Mouse (Mus musculus) midbrain, embryonic 16.5 days (tissue): ENCODE measurements around the gene March8. TPM values are rescaled to one million over a fixed set of nuclear protein-coding genes. Genes with fewer than 3 reads are reported as not detected.
"Not testable (repeated sequence)": the region's sequence is repeated elsewhere in the genome, so short reads cannot be mapped to it uniquely, and the experiment has no call there.

ENCODE experiments used
- ATAC-seq: fragments of 200-750 bp; cut with Nextera tagmentation; 2 replicates; pipeline ENCODE4 v1.8.0; 2017; ENCODE audit warnings: moderate TSS enrichment
- H3K27ac ChIP-seq: fragments of 300-500 bp; sonication (generic); 2 replicates; pipeline ENCODE4 v1.5.1; 2014; ENCODE audit warnings: mild to moderate bottlenecking, low read length, mixed read lengths
- H3K27me3 ChIP-seq: fragments of 300-500 bp; sonication (generic); 2 replicates; pipeline ENCODE4 v1.6.1; 2014; ENCODE audit warnings: low read depth, low read length, mixed read lengths; ENCODE audit not compliant: control insufficient read depth, insufficient read depth
- H3K36me3 ChIP-seq: fragments of 300-500 bp; sonication (generic); 2 replicates; pipeline ENCODE4 v1.6.1; 2014; ENCODE audit warnings: mild to moderate bottlenecking, low read length, moderate library complexity, mixed read lengths; ENCODE audit not compliant: control insufficient read depth, insufficient read depth
- H3K4me1 ChIP-seq: fragments of 300-500 bp; sonication (generic); 2 replicates; pipeline ENCODE4 v1.6.1; 2014; ENCODE audit warnings: mild to moderate bottlenecking, low read length, mixed read lengths; ENCODE audit not compliant: control insufficient read depth, insufficient read depth
- H3K4me2 ChIP-seq: fragments of 300-500 bp; sonication (generic); 2 replicates; pipeline ENCODE4 v1.6.1; 2014; ENCODE audit warnings: mild to moderate bottlenecking, low read length, mixed read lengths
- H3K4me3 ChIP-seq: fragments of 300-500 bp; sonication (generic); 2 replicates; pipeline ENCODE4 v1.5.1; 2014; ENCODE audit warnings: low read depth, mild to moderate bottlenecking, low read length, moderate library complexity, mixed read lengths
- H3K9ac ChIP-seq: fragments of 300-500 bp; sonication (generic); 2 replicates; pipeline ENCODE4 v1.6.1; 2014; ENCODE audit warnings: low read depth, low read length, mixed read lengths
- H3K9me3 ChIP-seq: fragments of 300-500 bp; sonication (generic); replicated peaks from 2 replicates; pipeline ENCODE4 v1.6.1; 2014; ENCODE audit warnings: mild to moderate bottlenecking, low read length, mixed read lengths; ENCODE audit not compliant: control insufficient read depth, poor library complexity, severe bottlenecking
- WGBS: fragments of 180-500 bp; shearing (Covaris S2); extraction: QIAGEN DNeasy Blood & Tissue Kit; methylation state at CpG from one replicate; pipeline ENCODE4 v1.1.7; 2014; 5-methylcytosine and 5-hydroxymethylcytosine counted together
- polyA plus RNA-seq: library from polyadenylated mRNA; unstranded; fragments of >200 nt; fragmentation: Nextera tagmentation; extraction: Ambion mirVana; gene quantifications from 2 replicates; pipeline ENCODE4 v1.2.1, GENCODE M21; 2015

Gene March8
- polyA plus RNA-seq, 1 experiment from 2014 or later, result 66.9 TPM

GRCm38 (mm10) chr6:116347953-116348352, 10.1 kb downstream of the March8 start:
- Histone ChIP-seq H3K4me2 (no peak overlapping the region), H3K9ac (no peak overlapping the region), H3K4me3 (no peak overlapping the region), H3K27ac (no peak overlapping the region), H3K27me3 (no peaks in the 10 kb centered on the region), H3K36me3 (no peaks in the 10 kb centered on the region), H3K9me3 (no peaks in the 10 kb centered on the region), H3K4me1 (no peaks in the 10 kb centered on the region)
- 83% methylated on average over 2 of the region's 2 CpGs for WGBS
- ATAC-seq, result no peak

GRCm38 (mm10) chr6:116349997-116350396, 12.2 kb downstream of the March8 start:
- Histone ChIP-seq H3K9me3 (no peaks in the 10 kb centered on the region), H3K27ac (no peak overlapping the region), H3K4me1 (no peaks in the 10 kb centered on the region), H3K4me3 (no peak overlapping the region), H3K9ac (no peak overlapping the region), H3K4me2 (no peak overlapping the region), H3K36me3 (no peaks in the 10 kb centered on the region), H3K27me3 (no peaks in the 10 kb centered on the region)
- WGBS, result 92% methylated on average over 3 of the region's 3 CpGs
- ATAC-seq, result no peak

- no peaks in the 10 kb centered on the region for H3K9me3 ChIP-seq
- no peak overlapping the region for H3K9ac ChIP-seq
- H3K4me1 ChIP-seq, result no peaks in the 10 kb centered on the region
- no peaks in the 10 kb centered on the region for H3K27me3 ChIP-seq
- WGBS, result 85% methylated on average over 6 of the region's 6 CpGs
- no peaks in the 10 kb centered on the region for H3K36me3 ChIP-seq
- no peak for ATAC-seq
- H3K4me3 ChIP-seq, result no peak overlapping the region
- H3K27ac ChIP-seq, result no peak overlapping the region
- H3K4me2 ChIP-seq, result no peak overlapping the region
Measured at GRCm38 (mm10) chr6:116350643-116351042, 12.8 kb downstream of the March8 start.

- no peaks in the 10 kb centered on the region for H3K4me1 ChIP-seq
- H3K27ac ChIP-seq, result no peak overlapping the region
- H3K4me2 ChIP-seq, result no peak overlapping the region
- no peak for ATAC-seq
- 81% methylated on average over 4 of the region's 4 CpGs for WGBS
- no peaks in the 10 kb centered on the region for H3K36me3 ChIP-seq
- H3K9ac ChIP-seq, result no peak overlapping the region
- no peak overlapping the region for H3K4me3 ChIP-seq
- no peaks in the 10 kb centered on the region for H3K9me3 ChIP-seq
- no peaks in the 10 kb centered on the region for H3K27me3 ChIP-seq
Measured at GRCm38 (mm10) chr6:116351534-116351933, 13.7 kb downstream of the March8 start.

- Histone ChIP-seq H3K27me3 (no peaks in the 10 kb centered on the region), H3K36me3 (no peaks in the 10 kb centered on the region), H3K4me3 (no peak overlapping the region), H3K9me3 (no peaks in the 10 kb centered on the region), H3K27ac (no peak overlapping the region), H3K9ac (no peak overlapping the region), H3K4me1 (no peaks in the 10 kb centered on the region), H3K4me2 (no peak overlapping the region)
- WGBS, result 92% methylated on average over 1 of the region's 1 CpGs
- ATAC-seq, result no peak
Measured at GRCm38 (mm10) chr6:116353428-116353827, 15.6 kb downstream of the March8 start.

- WGBS, result 73% methylated on average over 8 of the region's 8 CpGs
- not testable (repeated sequence) for ATAC-seq
Measured at GRCm38 (mm10) chr6:116356311-116356947, 18.6 kb downstream of the March8 start.

GRCm38 (mm10) chr6:116356948-116357325, 19.1 kb downstream of the March8 start:
- ATAC-seq, result no peak
- Histone ChIP-seq H3K4me3 (no peak overlapping the region), H3K27ac (no peak overlapping the region), H3K27me3 (no peaks in the 10 kb centered on the region), H3K9me3 (no peaks in the 10 kb centered on the region), H3K36me3 (no peaks in the 10 kb centered on the region), H3K9ac (no peak overlapping the region), H3K4me2 (no peak overlapping the region), H3K4me1 (no peaks in the 10 kb centered on the region)
- 70% methylated on average over 4 of the region's 4 CpGs for WGBS

More at GRCm38 (mm10) chr6:116356311-116356947, 18.6 kb downstream of the March8 start:
- not testable (repeated sequence) for H3K4me2 ChIP-seq, H3K27ac ChIP-seq, H3K4me1 ChIP-seq, H3K27me3 ChIP-seq, H3K9me3 ChIP-seq, H3K9ac ChIP-seq, H3K36me3 ChIP-seq, H3K4me3 ChIP-seq

GRCm38 (mm10) chr6:116358056-116358455, 20.2 kb downstream of the March8 start:
- Histone ChIP-seq H3K36me3 (no peaks in the 10 kb centered on the region), H3K9ac (no peak overlapping the region), H3K27ac (no peak overlapping the region), H3K4me1 (no peaks in the 10 kb centered on the region), H3K4me3 (no peak overlapping the region), H3K9me3 (no peaks in the 10 kb centered on the region), H3K4me2 (no peak overlapping the region), H3K27me3 (no peaks in the 10 kb centered on the region)
- WGBS, result 66% methylated on average over 8 of the region's 8 CpGs
- no peak for ATAC-seq

- Histone ChIP-seq H3K9ac (no peak overlapping the region), H3K9me3 (no peaks in the 10 kb centered on the region), H3K4me3 (no peak overlapping the region), H3K36me3 (no peaks in the 10 kb centered on the region), H3K4me1 (no peaks in the 10 kb centered on the region), H3K27ac (no peak overlapping the region), H3K27me3 (no peaks in the 10 kb centered on the region), H3K4me2 (no peak overlapping the region)
- ATAC-seq, result no peak
- 79% methylated on average over 3 of the region's 3 CpGs for WGBS
Measured at GRCm38 (mm10) chr6:116359256-116359655, 21.4 kb downstream of the March8 start.
